21 mouse cellular contexts compared by ENCODE assay signal in the genomic region with DNA sequence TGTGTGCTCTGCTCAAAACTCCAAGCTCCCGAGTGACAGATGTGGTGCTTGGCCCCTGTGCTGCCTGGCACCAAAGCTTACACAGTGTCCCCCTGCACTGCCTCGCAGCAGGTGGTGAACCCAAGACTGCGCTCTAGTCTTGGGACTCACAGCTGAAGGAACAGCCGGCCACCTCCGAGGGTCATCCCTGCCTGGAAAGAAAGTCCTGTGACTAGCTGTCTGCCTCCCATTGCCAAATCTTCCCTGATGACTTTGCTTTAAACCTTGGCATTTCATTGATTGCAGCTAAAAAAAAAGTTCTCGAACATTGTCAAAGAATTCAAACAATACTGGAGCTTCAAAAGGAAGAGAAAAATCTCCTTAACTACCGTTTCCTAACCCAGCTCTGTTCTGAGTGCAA. TPM values are rescaled to one million over a fixed set of nuclear protein-coding genes. Genes with fewer than 3 reads are reported as not detected.
DNase-seq lines count a peak whose midpoint lies in the region; ATAC-seq lines count a peak whose summit lies in the region.
"Had no signal": no experiment of that assay in that cellular context is flagged by ENCODE, and none has a peak within 500 bp of the region (broad histone marks: within the 10 kb centered on the region; RNA-seq: fewer than 3 reads in every experiment).

No protein-coding gene starts in this region.

- ATAC-seq in kidney, embryonic 16.5 days (ENCODE audit: low FRiP score, low TSS enrichment), result no peak
- ATAC-seq: hindbrain, postnatal 0 days; intestine, postnatal 0 days had no signal

- DNase-seq in heart, embryonic 10.5 days (ENCODE audit: low spot score), result peak; percentile 69
- DNase-seq in heart, adult 18-20 months, result no peak
- no peak for DNase-seq in kidney, adult 11 months
- peak; percentile 60 for DNase-seq in adrenal gland, adult 2 months
- DNase-seq in adrenal gland, postnatal 14 days, result peak; percentile 43
- no peak for DNase-seq in frontal cortex, adult 2 months (ENCODE audit: extremely low spot score in 1 of 2, low spot score in 1 of 2)
- DNase-seq in ovary, postnatal 36 days (ENCODE audit: low spot score), result no peak
- DNase-seq: B cell, adult 2 months; cerebellum, adult 11-12 months; thymus, postnatal 14 days had no signal

- H3K27me3 ChIP-seq in heart, embryonic 10.5 days (ENCODE audit: insufficient read depth, poor library complexity, severe bottlenecking), result peaks cover 5% of the 10 kb centered on the region; the same call in 1 of the 2 replicates
- no peaks in the 10 kb centered on the region for H3K27me3 ChIP-seq in kidney, embryonic 16.5 days (ENCODE audit: insufficient read depth, low read length)
- H3K27me3 ChIP-seq: heart, embryonic 12.5 days had no signal

- no peaks in the 10 kb centered on the region for H3K9me3 ChIP-seq in heart, embryonic 10.5 days
- no peaks in the 10 kb centered on the region for H3K9me3 ChIP-seq in kidney, embryonic 16.5 days (ENCODE audit: low read length)
- H3K9me3 ChIP-seq: forebrain, embryonic 12.5 days; heart, embryonic 12.5 days; hindbrain, embryonic 10.5 days; midbrain, embryonic 10.5 days had no signal

- no peaks in the 10 kb centered on the region for H3K36me3 ChIP-seq in heart, embryonic 10.5 days
- no peaks in the 10 kb centered on the region for H3K36me3 ChIP-seq in kidney, embryonic 16.5 days (ENCODE audit: insufficient read depth, low read length)
- H3K36me3 ChIP-seq: forebrain, embryonic 12.5 days; heart, embryonic 12.5 days; hindbrain, embryonic 10.5 days; midbrain, embryonic 10.5 days had no signal

- H3K27ac ChIP-seq in heart, embryonic 10.5 days, result peak overlapping the region; percentile 78; the same call in 1 of the 2 replicates
- H3K27ac ChIP-seq in kidney, embryonic 16.5 days (ENCODE audit: low read length), result no peak overlapping the region
- H3K27ac ChIP-seq: forebrain, embryonic 12.5 days; hindbrain, postnatal 0 days; liver, embryonic 14.5 days; macrophage had no signal

- 51% methylated on average over 7 of the region's 7 CpGs for WGBS in heart, embryonic 10.5 days
- 49% methylated on average over 7 of the region's 7 CpGs for WGBS in kidney, embryonic 16.5 days

- peaks cover 29% of the 10 kb centered on the region for H3K4me1 ChIP-seq in heart, embryonic 10.5 days
- peaks cover 24% of the 10 kb centered on the region for H3K4me1 ChIP-seq in kidney, embryonic 16.5 days (ENCODE audit: insufficient read depth, low read length)

- H3K4me2 ChIP-seq in kidney, embryonic 16.5 days (replicated peaks; ENCODE audit: low read depth, low read length), result 0 out of 2 replicates have a peak overlapping the region, but pooled peaks have one; percentile 52

- no peak overlapping the region for H3K9ac ChIP-seq in kidney, embryonic 16.5 days (replicated peaks; ENCODE audit: low read length)
- H3K9ac ChIP-seq: forebrain, embryonic 12.5 days; heart, embryonic 12.5 days; liver, embryonic 14.5 days had no signal

- H3K4me3 ChIP-seq in heart, embryonic 10.5 days, result no peak overlapping the region
- H3K4me3 ChIP-seq in kidney, embryonic 16.5 days (ENCODE audit: low read length), result no peak overlapping the region
- H3K4me3 ChIP-seq: forebrain, embryonic 12.5 days had no signal

RNA-seq across cellular contexts. Expression of a gene that starts 0.7 kb away (rescaled TPM):
- 10.9 and 12.2 TPM in 2 replicates for polyA plus RNA-seq in heart, embryonic 10.5 days (2016; fragmentation: Nextera tagmentation; extraction: Ambion mirVana)
- under 1 TPM; 0.21 to 0.35 TPM for total RNA-seq in heart, adult 18-20 months (2021)
- polyA plus RNA-seq in kidney, embryonic 16.5 days (2015; fragmentation: Nextera tagmentation; extraction: Ambion mirVana), result 33.3 and 35.1 TPM in 2 replicates
- 1 to 10 TPM; 1.1 to 2.5 TPM for total RNA-seq in adrenal gland, adult 2 months (2021)
- polyA plus RNA-seq in adrenal gland, adult 2 months (2012; rRNA removed), result 1.6 and 1.9 TPM in 2 replicates
- total RNA-seq in adrenal gland, postnatal 14 days (2021), result 3.2 and 17.9 TPM in 2 replicates
- polyA plus RNA-seq in frontal cortex, adult 2 months (2012; rRNA removed), result 12.3 and 17.9 TPM in 2 replicates
- polyA plus RNA-seq: macrophage had no signal

RNA-seq across cellular contexts. Expression of a gene that starts 43.6 kb away (rescaled TPM):
- 0.25 TPM in 1 of 2 replicates, not detected in the other for polyA plus RNA-seq in heart, embryonic 10.5 days (2016; fragmentation: Nextera tagmentation; extraction: Ambion mirVana)
- not detected for total RNA-seq in heart, adult 18-20 months (2021)
- polyA plus RNA-seq in kidney, embryonic 16.5 days (2015; fragmentation: Nextera tagmentation; extraction: Ambion mirVana), result 0.78 and 0.99 TPM in 2 replicates
- under 1 TPM; 0.48 to 0.95 TPM for total RNA-seq in adrenal gland, adult 2 months (2021)
- 0.36 and 0.44 TPM in 2 replicates for polyA plus RNA-seq in adrenal gland, adult 2 months (2012; rRNA removed)
- total RNA-seq in adrenal gland, postnatal 14 days (2021), result 1.9 and 8.0 TPM in 2 replicates
- polyA plus RNA-seq in frontal cortex, adult 2 months (2012; rRNA removed), result 2.6 and 3.5 TPM in 2 replicates
- polyA plus RNA-seq: heart, embryonic 12.5 days; hindbrain, embryonic 10.5 days; lung, embryonic 16.5 days; macrophage; midbrain, embryonic 10.5 days had no signal

RNA-seq across cellular contexts. Expression of a gene that starts 53.6 kb away (rescaled TPM):
- polyA plus RNA-seq in heart, embryonic 10.5 days (2016; fragmentation: Nextera tagmentation; extraction: Ambion mirVana), result 0.62 and 1.5 TPM in 2 replicates
- 1 to 10 TPM; 1.3 to 1.7 TPM for total RNA-seq in heart, adult 18-20 months (2021)
- 2.8 and 3.0 TPM in 2 replicates for polyA plus RNA-seq in kidney, embryonic 16.5 days (2015; fragmentation: Nextera tagmentation; extraction: Ambion mirVana)
- 1 to 10 TPM; 2.7 TPM for total RNA-seq in adrenal gland, adult 2 months (2021)
- 7.6 and 9.6 TPM in 2 replicates for polyA plus RNA-seq in adrenal gland, adult 2 months (2012; rRNA removed)
- 1.2 and 1.9 TPM in 2 replicates for total RNA-seq in adrenal gland, postnatal 14 days (2021)
- 2.7 and 3.4 TPM in 2 replicates for polyA plus RNA-seq in frontal cortex, adult 2 months (2012; rRNA removed)
- total RNA-seq: layer of hippocampus, postnatal 14 days had no signal

Comparison
In these comparisons a context has a peak if more than half of its experiments do, and no peak if none do; other contexts are left out.
1. DNase-seq: peak in heart, embryonic 10.5 days (single experiment), adrenal gland, adult 2 months (single experiment) and adrenal gland, postnatal 14 days (single experiment); none in heart, adult 18-20 months (0 of 2), kidney, adult 11 months (single experiment), frontal cortex, adult 2 months (0 of 2) and ovary, postnatal 36 days (single experiment).